Mouse (Mus musculus) midbrain, embryonic 10.5 days (tissue): ENCODE measurements around the gene Dpp8. TPM values are rescaled to one million over a fixed set of nuclear protein-coding genes. Genes with fewer than 3 reads are reported as not detected.
"Not testable (repeated sequence)": the region's sequence is repeated elsewhere in the genome, so short reads cannot be mapped to it uniquely, and the experiment has no call there.

Experiments used
- DNase-seq: peaks from one replicate; pipeline ENCODE4 v3.0.0-alpha.2; 2017; ENCODE audit warnings: low spot score
- H3K27ac ChIP-seq: fragments of 300-500 bp; sonication (generic); replicated peaks from 2 replicates; pipeline ENCODE4 v1.5.1; 2016; ENCODE audit warnings: mild to moderate bottlenecking
- H3K27me3 ChIP-seq: fragments of 300-500 bp; sonication (generic); 2 replicates; pipeline ENCODE4 v1.6.1; 2016; ENCODE audit warnings: low read depth, mild to moderate bottlenecking; ENCODE audit not compliant: poor library complexity, severe bottlenecking
- H3K36me3 ChIP-seq: fragments of 300-500 bp; sonication (generic); 2 replicates; pipeline ENCODE4 v1.6.1; 2016; ENCODE audit warnings: mild to moderate bottlenecking, moderate library complexity
- H3K4me1 ChIP-seq: fragments of 300-500 bp; sonication (generic); 2 replicates; pipeline ENCODE4 v1.6.1; 2016
- H3K4me3 ChIP-seq: fragments of 300-500 bp; sonication (generic); 2 replicates; pipeline ENCODE4 v1.5.1; 2016; ENCODE audit warnings: mild to moderate bottlenecking, moderate library complexity
- H3K9me3 ChIP-seq: fragments of 300-500 bp; sonication (generic); replicated peaks from 2 replicates; pipeline ENCODE4 v1.6.1; 2016; ENCODE audit warnings: mild to moderate bottlenecking
- WGBS: fragments of 180-500 bp; shearing (Covaris S2); methylation state at CpG from one replicate; pipeline ENCODE4 v1.1.7; 2016; 5-methylcytosine and 5-hydroxymethylcytosine counted together
- polyA plus RNA-seq: library from polyadenylated mRNA; unstranded; fragments of >200 nt; fragmentation: Nextera tagmentation; extraction: Ambion mirVana; gene quantifications from 2 replicates; pipeline ENCODE4 v1.2.1, GENCODE M21; 2016

Dpp8 gene
- 37.6 and 44.4 TPM in 2 replicates for polyA plus RNA-seq

DNA sequence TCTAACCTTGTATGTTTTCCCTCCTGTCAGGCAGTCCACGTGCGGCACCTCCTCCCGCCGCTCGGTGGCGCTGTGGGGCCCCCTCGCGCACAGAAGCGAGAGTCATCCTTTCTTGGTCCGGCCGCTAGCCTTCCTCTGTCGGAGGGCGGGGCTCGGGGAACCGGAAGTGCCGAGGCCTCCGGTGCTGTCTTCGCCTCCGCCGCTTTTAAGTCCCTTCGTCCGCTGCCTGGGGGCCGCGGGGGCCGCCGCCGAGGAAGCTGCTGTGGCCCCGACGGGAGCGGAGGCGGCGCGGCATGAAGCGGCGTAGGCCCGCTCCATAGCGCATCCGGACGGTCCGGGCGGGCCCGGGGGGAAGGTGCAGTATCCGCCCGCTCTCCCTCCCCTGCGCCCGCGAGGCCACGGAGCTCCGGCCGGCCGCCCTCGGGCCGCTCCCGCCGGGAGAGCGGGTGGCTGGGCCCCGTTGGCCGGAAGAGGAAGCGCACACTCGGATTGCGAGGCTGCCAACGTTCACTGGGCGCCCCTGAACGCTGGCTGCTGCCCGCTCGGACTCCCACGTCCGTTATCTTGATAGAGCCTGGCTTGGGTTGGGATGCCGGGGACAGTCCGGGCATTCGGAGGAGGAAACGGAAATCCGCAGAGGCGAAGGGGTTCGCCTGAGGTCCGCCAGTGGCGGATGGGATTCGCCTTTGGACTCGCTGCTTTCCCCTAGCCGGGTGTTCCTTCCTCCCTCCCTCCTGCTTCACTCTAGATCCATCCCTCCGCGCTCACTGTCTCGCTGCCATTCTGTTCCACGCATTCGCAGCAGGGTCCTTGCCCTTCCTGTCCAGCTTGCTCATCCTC lies at the start of gene Dpp8:
Gene Dpp8 (plus strand): TSS at position 146 of the 840 bp plus-strand sequence.
- peaks cover 19% of the 10 kb centered on the region for H3K4me1 ChIP-seq
- under 1% methylated on average over 85 of the region's 85 CpGs for WGBS
- H3K9me3 ChIP-seq = no peaks in the 10 kb centered on the region
- peak within 1 kb of the TSS; percentile 96 for H3K27ac ChIP-seq
- peak within 1 kb of the TSS; percentile 99 for H3K4me3 ChIP-seq
- H3K36me3 ChIP-seq = peaks cover 16% of the 10 kb centered on the region
- H3K27me3 ChIP-seq = no peaks in the 10 kb centered on the region
- peak; percentile 94 for DNase-seq

DNA sequence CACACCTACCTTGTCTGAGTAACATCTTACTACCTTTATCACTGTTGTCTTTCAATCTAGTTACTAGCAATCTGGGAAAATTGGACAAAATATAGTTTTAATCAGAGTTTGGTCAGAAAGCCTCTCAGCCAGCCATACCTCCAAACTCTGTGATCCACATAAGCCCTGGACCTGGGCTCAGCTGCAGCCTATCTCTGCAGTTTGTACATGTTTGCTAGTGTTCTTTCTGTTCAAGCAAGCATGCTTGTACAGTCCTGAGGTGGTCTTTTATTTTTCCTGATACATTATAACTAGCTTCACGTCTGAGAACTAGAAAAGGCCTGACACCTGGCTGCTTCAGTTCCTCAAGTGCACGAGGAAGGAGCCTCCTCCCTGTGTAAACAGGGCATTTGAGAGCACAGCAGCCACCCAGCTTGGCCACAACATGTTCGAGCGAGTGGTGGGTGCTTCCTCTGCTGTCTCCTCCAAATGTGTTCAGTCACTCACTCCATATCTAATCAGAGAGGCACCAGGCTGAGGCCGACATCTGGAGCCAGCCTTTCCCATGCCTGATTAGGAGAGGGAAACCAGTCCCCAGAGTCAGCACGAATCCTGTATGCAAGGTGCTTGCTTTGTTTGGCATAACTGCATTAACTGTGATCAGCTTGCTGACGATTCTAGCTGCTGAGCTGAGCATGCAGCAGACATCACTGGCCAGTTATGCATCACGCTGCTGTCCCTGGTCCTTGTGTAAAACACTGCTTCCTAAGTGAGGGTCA lies 47.0 kb upstream of the Dpp8 start:
- Histone ChIP-seq H3K36me3 (peaks cover 100% of the 10 kb centered on the region), H3K4me1 (no peaks in the 10 kb centered on the region), H3K4me3 (no peak overlapping the region), H3K27me3 (no peaks in the 10 kb centered on the region), H3K27ac (no peak overlapping the region), H3K9me3 (no peaks in the 10 kb centered on the region)
- DNase-seq = no peak
- 82% methylated on average over 8 of the region's 8 CpGs for WGBS

DNA sequence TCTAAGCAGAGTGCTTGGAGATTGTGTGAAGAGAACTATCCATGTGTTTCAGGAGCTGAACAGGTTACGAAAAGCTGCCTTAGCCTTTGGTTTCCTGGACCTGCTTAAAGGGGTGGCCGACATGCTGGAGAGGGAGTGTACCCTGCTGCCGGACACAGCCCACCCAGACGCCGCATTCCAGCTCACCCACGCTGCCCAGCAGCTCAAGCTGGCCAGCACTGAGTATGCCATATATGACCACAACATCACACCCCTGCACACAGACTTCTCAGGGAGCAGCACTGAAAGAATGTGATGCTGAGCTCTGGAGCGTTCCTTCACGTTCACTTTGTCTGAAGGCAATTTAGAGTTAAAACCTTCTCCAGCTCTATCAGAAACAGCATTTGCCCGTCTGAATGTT lies 46.4 kb upstream of the Dpp8 start:
- Histone ChIP-seq H3K27me3 (no peaks in the 10 kb centered on the region), H3K9me3 (no peaks in the 10 kb centered on the region), H3K4me1 (no peaks in the 10 kb centered on the region), H3K36me3 (peaks cover 100% of the 10 kb centered on the region), H3K4me3 (no peak overlapping the region), H3K27ac (no peak overlapping the region)
- 87% methylated on average over 9 of the region's 9 CpGs for WGBS
- no peak for DNase-seq

DNA sequence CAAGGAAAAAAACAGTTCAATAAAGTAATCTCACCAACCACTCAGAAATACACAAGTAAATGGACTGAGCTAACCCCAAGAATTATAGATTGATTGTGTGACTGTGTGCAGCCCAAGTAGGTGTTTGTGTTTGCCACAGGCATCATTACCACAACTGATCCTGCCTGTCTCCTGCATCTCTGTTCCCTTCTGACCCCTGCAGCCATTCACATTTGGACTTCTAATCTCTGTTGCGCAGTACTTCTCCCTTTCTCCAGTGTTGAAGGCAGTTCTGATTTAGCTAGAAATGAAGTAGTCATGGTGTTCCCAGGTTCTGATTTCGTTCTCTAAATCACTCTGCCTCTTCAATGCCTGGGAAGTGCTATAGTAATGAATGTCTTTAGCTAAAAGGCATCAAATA lies 44.6 kb upstream of the Dpp8 start:
- WGBS = 94% methylated on average over 2 of the region's 2 CpGs
- Histone ChIP-seq H3K36me3 (peaks cover 99% of the 10 kb centered on the region), H3K27ac (no peak overlapping the region), H3K4me3 (no peak overlapping the region), H3K9me3 (no peaks in the 10 kb centered on the region), H3K27me3 (no peaks in the 10 kb centered on the region), H3K4me1 (no peaks in the 10 kb centered on the region)
- no peak for DNase-seq

DNA sequence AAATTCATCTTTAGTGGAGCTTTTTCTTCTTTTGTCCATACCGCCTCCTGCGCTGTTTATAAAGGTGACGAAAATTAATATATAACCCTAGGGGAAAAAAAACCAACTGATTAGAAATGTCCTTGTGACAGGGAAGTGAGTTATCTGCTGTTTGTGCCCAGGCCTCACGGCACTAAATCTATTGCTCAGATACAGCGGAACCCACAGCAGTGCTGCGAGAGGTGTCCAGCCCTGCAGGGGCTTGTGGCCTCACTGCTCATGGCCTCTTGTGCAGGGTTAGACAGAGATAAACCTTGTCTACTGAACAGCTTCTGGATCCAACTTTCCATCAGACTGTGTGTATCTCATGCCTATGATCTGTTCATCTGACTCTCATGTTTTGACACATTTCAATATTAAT lies 43.8 kb upstream of the Dpp8 start:
- Histone ChIP-seq H3K36me3 (peaks cover 99% of the 10 kb centered on the region), H3K27me3 (no peaks in the 10 kb centered on the region), H3K27ac (no peak overlapping the region), H3K4me1 (no peaks in the 10 kb centered on the region), H3K9me3 (no peaks in the 10 kb centered on the region), H3K4me3 (no peak overlapping the region)
- WGBS = 92% methylated on average over 6 of the region's 6 CpGs
- no peak for DNase-seq

DNA sequence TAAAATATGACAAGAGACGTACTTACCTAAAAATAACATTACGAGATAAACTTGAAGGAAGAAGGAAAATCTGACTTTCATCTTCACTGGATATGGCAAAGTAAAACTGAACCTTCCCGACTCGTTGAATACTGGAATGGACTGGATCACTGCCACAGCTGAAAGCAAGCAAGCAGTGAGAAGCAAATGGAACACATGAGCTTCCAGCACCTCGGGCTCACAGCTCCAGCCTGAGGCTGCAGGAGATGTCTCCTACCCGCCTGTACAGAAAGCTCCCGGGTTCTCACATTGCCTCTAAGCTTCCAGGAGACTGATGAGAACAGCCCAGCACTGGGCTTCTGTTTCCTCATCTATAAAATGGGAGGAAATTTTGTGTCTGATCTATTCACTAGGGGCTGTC lies 41.9 kb upstream of the Dpp8 start:
- peaks cover 97% of the 10 kb centered on the region for H3K36me3 ChIP-seq
- no peaks in the 10 kb centered on the region for H3K9me3 ChIP-seq

DNA sequence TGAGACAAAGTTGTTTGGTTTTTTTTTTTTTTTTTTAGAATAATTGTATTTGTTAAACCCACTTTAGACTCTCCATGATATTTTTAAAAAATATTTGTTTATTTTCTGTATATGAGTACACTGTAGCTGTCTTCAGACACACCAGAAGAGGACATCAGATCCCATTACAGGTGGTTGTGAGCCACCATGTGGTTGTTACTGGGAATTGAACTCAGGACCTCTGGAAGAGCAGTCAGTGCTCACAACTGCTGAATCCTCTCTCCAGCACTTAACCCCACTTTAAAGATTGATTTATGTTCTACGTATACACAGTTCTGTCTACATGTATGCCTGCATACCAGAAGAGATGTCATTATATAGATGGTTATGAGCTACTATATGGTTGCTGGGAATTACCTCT lies 36.8 kb upstream of the Dpp8 start:
- 90% methylated on average over 1 of the region's 1 CpGs for WGBS

More for the DNA sequence above, 41.9 kb upstream of the Dpp8 start:
- DNase-seq = no peak
- WGBS = 89% methylated on average over 7 of the region's 7 CpGs
- Histone ChIP-seq H3K27ac (no peak overlapping the region), H3K4me3 (no peak overlapping the region), H3K27me3 (no peaks in the 10 kb centered on the region), H3K4me1 (no peaks in the 10 kb centered on the region)

DNA sequence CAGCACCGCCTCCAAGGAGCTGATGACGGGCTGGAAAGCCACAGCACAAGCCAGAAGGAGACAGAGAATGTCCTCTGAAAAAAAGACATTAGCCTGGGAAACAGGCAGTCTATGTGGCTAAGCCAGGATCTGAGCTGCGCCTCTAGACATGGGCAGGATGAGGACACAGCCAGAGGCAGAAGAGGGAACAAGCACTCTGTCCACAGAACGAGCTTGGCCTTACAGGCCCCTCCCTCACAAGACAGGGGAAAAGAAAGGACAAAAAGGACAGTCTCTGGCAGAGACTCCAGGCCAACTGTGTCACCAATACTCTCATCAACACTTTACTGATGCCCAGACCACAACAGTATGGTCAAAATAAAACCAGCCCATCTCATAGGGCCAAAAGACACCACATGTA lies 30.7 kb upstream of the Dpp8 start:
- 64% methylated on average over 4 of the region's 4 CpGs for WGBS
- Histone ChIP-seq H3K27ac (0 out of 2 replicates have a peak overlapping the region, but pooled peaks have one; percentile 17), H3K27me3 (no peaks in the 10 kb centered on the region), H3K9me3 (no peaks in the 10 kb centered on the region), H3K4me1 (peaks cover 4% of the 10 kb centered on the region; the same call in 1 of the 2 replicates), H3K36me3 (peaks cover 92% of the 10 kb centered on the region), H3K4me3 (no peak overlapping the region)
- no peak for DNase-seq

More for the DNA sequence above, 36.8 kb upstream of the Dpp8 start:
- H3K27me3 ChIP-seq, H3K4me3 ChIP-seq, H3K27ac ChIP-seq, DNase-seq, H3K9me3 ChIP-seq, H3K4me1 ChIP-seq: not testable (repeated sequence)
- H3K36me3 ChIP-seq = peaks cover 93% of the 10 kb centered on the region

DNA sequence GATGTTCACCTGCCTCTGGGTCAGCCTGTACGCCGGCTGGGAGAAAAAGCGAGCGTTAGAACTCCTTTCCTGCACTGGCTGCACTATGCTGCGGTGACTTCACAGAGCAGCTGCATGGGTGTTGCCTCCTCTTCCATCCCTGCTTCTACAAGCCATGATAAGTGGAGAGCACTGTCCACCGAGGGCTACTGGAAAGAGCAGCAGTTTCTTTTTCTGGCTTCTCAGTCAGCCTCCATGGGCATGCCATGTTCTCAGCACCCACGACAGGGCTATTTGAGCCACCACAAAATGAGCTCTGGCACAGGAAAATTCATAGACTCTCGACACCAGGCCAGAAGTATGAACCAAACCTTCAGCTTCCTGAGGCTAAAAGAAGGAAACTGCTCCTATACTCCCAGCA lies 26.5 kb upstream of the Dpp8 start:
- Histone ChIP-seq H3K9me3 (no peaks in the 10 kb centered on the region), H3K27me3 (no peaks in the 10 kb centered on the region), H3K27ac (no peak overlapping the region), H3K4me3 (no peak overlapping the region), H3K36me3 (peaks cover 86% of the 10 kb centered on the region), H3K4me1 (peaks cover 4% of the 10 kb centered on the region; the same call in 1 of the 2 replicates)
- no peak for DNase-seq
- WGBS = 98% methylated on average over 8 of the region's 8 CpGs

DNA sequence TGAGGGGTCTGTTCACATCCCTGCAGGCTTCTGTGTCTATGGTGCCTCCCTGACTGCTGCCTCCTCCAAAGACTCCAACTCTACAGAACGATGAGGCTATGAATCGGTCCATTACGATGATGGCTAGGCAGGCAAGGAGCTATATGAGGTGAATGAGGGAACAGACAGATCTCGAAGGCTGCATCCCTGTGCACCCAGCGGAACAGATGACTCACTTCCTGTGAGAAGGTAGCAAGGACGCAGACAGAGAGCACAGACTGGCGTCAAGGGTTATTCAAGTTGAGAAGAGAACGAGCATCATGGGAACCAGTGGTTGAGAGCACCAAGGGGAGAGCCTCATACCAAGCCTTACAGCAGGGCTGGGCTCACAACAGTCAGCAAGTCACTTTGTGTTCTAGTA lies 21.6 kb upstream of the Dpp8 start:
- Histone ChIP-seq H3K4me1 (peaks cover 4% of the 10 kb centered on the region; the same call in 1 of the 2 replicates), H3K27ac (no peak overlapping the region), H3K4me3 (no peak overlapping the region), H3K9me3 (no peaks in the 10 kb centered on the region), H3K36me3 (peaks cover 50% of the 10 kb centered on the region), H3K27me3 (no peaks in the 10 kb centered on the region)
- 88% methylated on average over 8 of the region's 8 CpGs for WGBS
- DNase-seq = no peak

DNA sequence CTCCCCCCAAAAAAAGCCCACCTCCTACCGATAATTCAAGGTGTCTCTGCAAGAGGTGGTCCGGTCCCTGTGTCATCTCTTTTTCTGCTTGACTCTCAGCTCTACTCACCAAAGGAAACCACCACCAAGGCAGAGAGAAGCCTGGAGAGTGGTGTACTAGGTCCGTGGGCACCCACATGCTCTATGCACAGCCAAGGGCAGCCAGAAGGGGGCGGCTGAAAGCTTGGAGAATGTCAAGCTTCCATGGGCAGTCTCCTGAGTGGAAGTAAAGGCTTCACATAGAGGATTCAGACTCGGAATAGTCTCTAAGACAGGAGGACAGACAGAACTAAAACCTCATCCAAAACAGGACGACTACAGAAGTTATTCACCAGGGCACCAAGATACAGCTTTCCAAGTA lies 20.9 kb upstream of the Dpp8 start:
- Histone ChIP-seq H3K27me3 (no peaks in the 10 kb centered on the region), H3K4me3 (no peak overlapping the region), H3K27ac (no peak overlapping the region), H3K9me3 (no peaks in the 10 kb centered on the region), H3K36me3 (peaks cover 43% of the 10 kb centered on the region), H3K4me1 (peaks cover 9% of the 10 kb centered on the region)
- DNase-seq = peak; percentile 25
- whole genome bisulfite sequencing = 64% methylated on average over 6 of the region's 6 CpGs

DNA sequence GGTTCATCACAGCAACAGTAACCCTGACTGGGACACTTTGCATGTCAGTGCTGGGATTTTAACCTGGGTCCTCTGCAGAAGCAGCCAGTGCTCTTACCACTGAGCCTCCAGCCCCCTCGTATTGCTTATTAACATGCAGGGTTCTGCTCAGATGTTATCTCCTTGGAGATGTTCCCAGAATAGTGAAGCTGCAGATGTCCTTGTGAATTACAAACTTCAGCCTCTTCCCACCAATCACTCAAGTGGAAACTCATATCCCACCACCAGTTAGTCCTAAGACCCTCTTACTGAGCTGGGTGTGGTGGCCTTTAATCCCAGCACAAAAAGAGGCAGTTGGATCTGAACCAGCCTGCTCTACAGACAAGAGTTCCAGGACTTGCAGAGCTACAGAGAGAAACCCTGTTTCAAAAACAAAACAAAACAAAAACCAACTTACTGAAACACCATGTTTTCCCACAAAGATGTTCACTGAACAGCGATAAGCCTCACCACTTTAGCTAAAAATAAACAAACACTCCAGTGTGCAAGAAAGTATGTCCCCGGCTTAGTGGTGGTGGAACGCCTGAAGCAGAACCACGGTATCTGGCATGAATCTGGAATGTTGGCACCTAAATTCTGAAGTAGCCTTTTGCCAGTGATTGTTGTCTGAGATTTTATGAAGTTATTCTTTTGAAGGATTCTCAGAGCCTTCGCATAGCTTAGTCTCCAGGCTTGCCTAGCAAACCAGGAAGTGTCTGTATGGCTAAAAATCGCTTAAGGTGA lies 16.6 kb upstream of the Dpp8 start:
- Histone ChIP-seq H3K27me3 (no peaks in the 10 kb centered on the region), H3K4me3 (no peak overlapping the region), H3K36me3 (peaks cover 7% of the 10 kb centered on the region), H3K9me3 (no peaks in the 10 kb centered on the region), H3K27ac (no peak overlapping the region), H3K4me1 (peaks cover 52% of the 10 kb centered on the region)
- no peak for DNase-seq
- WGBS = 86% methylated on average over 7 of the region's 7 CpGs
